ENCODE assay signal across 22 mouse cellular contexts in the genomic region with DNA sequence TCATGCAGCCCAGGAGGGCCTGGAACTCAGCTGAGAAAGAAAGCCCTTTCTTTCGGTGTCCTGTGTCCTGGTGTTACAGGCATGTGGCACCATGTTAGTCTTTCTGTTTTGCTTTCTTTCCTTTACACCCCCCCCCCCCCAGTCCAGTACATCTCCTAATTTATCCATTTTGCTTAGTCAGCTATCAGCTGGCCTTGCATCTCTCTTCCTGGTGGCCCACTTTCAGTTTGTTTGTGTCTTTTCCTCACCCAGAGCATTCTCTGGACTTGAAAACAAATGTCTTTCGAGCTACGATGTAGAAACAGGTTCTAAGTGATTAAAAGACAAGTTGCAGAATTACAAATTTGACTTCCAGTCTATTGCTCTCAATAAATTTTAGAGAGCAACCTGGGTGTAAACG. TPM values are rescaled to one million over a fixed set of nuclear protein-coding genes. Genes with fewer than 3 reads are reported as not detected.
A peak's percentile ranks its signal among the peaks of the same experiment; 100 is the strongest.
DNase-seq lines count a peak whose midpoint lies in the region; ATAC-seq and TF ChIP-seq lines count a peak whose summit lies in the region.
"Had no signal": no experiment of that assay in that cellular context is flagged by ENCODE, and none has a peak within 500 bp of the region (broad histone marks: within the 10 kb centered on the region; RNA-seq: fewer than 3 reads in every experiment).

No protein-coding gene starts in this region.

- 0 out of 2 replicates have a peak overlapping the region, but pooled peaks have one; percentile 84 for H3K4me2 ChIP-seq in heart, embryonic 11.5 days
- H3K4me2 ChIP-seq in heart, embryonic 12.5 days, result no peak overlapping the region
- H3K4me2 ChIP-seq in lung, embryonic 14.5 days, result peak overlapping the region; percentile 67; the same call in 1 of the 2 replicates
- H3K4me2 ChIP-seq in embryonic facial prominence, embryonic 14.5 days (ENCODE audit: low read depth, low read length), result 0 out of 2 replicates have a peak overlapping the region, but pooled peaks have one; percentile 63
- H3K4me2 ChIP-seq in limb, embryonic 13.5 days (replicated peaks), result 0 out of 2 replicates have a peak overlapping the region, but pooled peaks have one; percentile 77
- no peak overlapping the region for H3K4me2 ChIP-seq in midbrain, postnatal 0 days (ENCODE audit: low read depth, low read length, poor library complexity, severe bottlenecking)
- H3K4me2 ChIP-seq: forebrain, embryonic 12.5 days had no signal

- 80% methylated on average over 4 of the region's 4 CpGs for WGBS in heart, embryonic 11.5 days (ENCODE audit: insufficient replicate concordance)
- 80% methylated on average over 4 of the region's 4 CpGs for WGBS in heart, embryonic 12.5 days
- 83% methylated on average over 4 of the region's 4 CpGs for WGBS in lung, embryonic 14.5 days
- WGBS in embryonic facial prominence, embryonic 14.5 days, result 89% methylated on average over 4 of the region's 4 CpGs
- WGBS in limb, embryonic 13.5 days, result 92% methylated on average over 4 of the region's 4 CpGs
- 89% methylated on average over 4 of the region's 4 CpGs for WGBS in midbrain, postnatal 0 days

- ATAC-seq in heart, embryonic 11.5 days (replicated peaks; ENCODE audit: insufficient number of reproducible peaks, low FRiP score, low TSS enrichment), result no peak
- ATAC-seq in heart, embryonic 12.5 days (ENCODE audit: insufficient number of reproducible peaks, low FRiP score), result no peak
- ATAC-seq in lung, embryonic 14.5 days (ENCODE audit: insufficient read depth), result no peak
- no peak for ATAC-seq in embryonic facial prominence, embryonic 14.5 days (ENCODE audit: low read depth)
- ATAC-seq in limb, embryonic 13.5 days (ENCODE audit: low FRiP score, low read depth), result no peak
- no peak for ATAC-seq in midbrain, postnatal 0 days (ENCODE audit: low FRiP score)
- ATAC-seq: forebrain, embryonic 16.5 days; hindbrain, embryonic 16.5 days; inflammation-experienced regulatory T-cells, adult 6 months had no signal

- H3K27me3 ChIP-seq in heart, embryonic 11.5 days (ENCODE audit: control insufficient read depth, insufficient read depth, low read length), result no peaks in the 10 kb centered on the region
- H3K27me3 ChIP-seq in heart, embryonic 12.5 days (replicated peaks), result no peaks in the 10 kb centered on the region
- no peaks in the 10 kb centered on the region for H3K27me3 ChIP-seq in lung, embryonic 14.5 days (ENCODE audit: insufficient read depth, low read length)
- no peaks in the 10 kb centered on the region for H3K27me3 ChIP-seq in embryonic facial prominence, embryonic 14.5 days (replicated peaks; ENCODE audit: control insufficient read depth, insufficient read depth, low read length)
- H3K27me3 ChIP-seq in limb, embryonic 13.5 days, result no peaks in the 10 kb centered on the region
- H3K27me3 ChIP-seq in midbrain, postnatal 0 days (ENCODE audit: insufficient read depth, low read length), result no peaks in the 10 kb centered on the region
- H3K27me3 ChIP-seq: forebrain, embryonic 12.5 days; hindbrain, embryonic 12.5 days had no signal

- H3K36me3 ChIP-seq in heart, embryonic 11.5 days (ENCODE audit: control insufficient read depth, insufficient read depth, low read length), result peaks cover 17% of the 10 kb centered on the region
- H3K36me3 ChIP-seq in heart, embryonic 12.5 days, result peaks cover 24% of the 10 kb centered on the region
- peaks cover 29% of the 10 kb centered on the region for H3K36me3 ChIP-seq in lung, embryonic 14.5 days (ENCODE audit: insufficient read depth)
- H3K36me3 ChIP-seq in embryonic facial prominence, embryonic 14.5 days (ENCODE audit: control insufficient read depth, insufficient read depth, low read length), result peaks cover 29% of the 10 kb centered on the region
- peaks cover 36% of the 10 kb centered on the region for H3K36me3 ChIP-seq in limb, embryonic 13.5 days
- H3K36me3 ChIP-seq in midbrain, postnatal 0 days (ENCODE audit: insufficient read depth, low read length), result no peaks in the 10 kb centered on the region
- H3K36me3 ChIP-seq: G1E had no signal

- H3K9ac ChIP-seq in heart, embryonic 11.5 days (ENCODE audit: low read depth, low read length), result no peak overlapping the region
- no peak overlapping the region for H3K9ac ChIP-seq in heart, embryonic 12.5 days
- H3K9ac ChIP-seq in lung, embryonic 14.5 days, result no peak overlapping the region
- H3K9ac ChIP-seq in embryonic facial prominence, embryonic 14.5 days (ENCODE audit: low read depth, low read length), result no peak overlapping the region
- no peak overlapping the region for H3K9ac ChIP-seq in limb, embryonic 13.5 days
- H3K9ac ChIP-seq in midbrain, postnatal 0 days (replicated peaks; ENCODE audit: low read length, poor library complexity, severe bottlenecking), result no peak overlapping the region
- H3K9ac ChIP-seq: forebrain, embryonic 12.5 days; hindbrain, embryonic 12.5 days had no signal

- no peak overlapping the region for H3K27ac ChIP-seq in heart, embryonic 11.5 days (ENCODE audit: low read depth, low read length)
- no peak overlapping the region for H3K27ac ChIP-seq in heart, embryonic 12.5 days (ENCODE audit: poor library complexity, severe bottlenecking)
- no peak overlapping the region for H3K27ac ChIP-seq in lung, embryonic 14.5 days (ENCODE audit: low read depth)
- H3K27ac ChIP-seq in embryonic facial prominence, embryonic 14.5 days (replicated peaks; ENCODE audit: low read depth, low read length), result no peak overlapping the region
- H3K27ac ChIP-seq in limb, embryonic 13.5 days, result no peak overlapping the region
- no peak overlapping the region for H3K27ac ChIP-seq in midbrain, postnatal 0 days (ENCODE audit: low read depth, low read length)
- H3K27ac ChIP-seq: forebrain, embryonic 12.5 days; hindbrain, embryonic 12.5 days had no signal

- intact Hi-C loops in left cerebral cortex, postnatal 14 days (cut with DNase I), result loop anchor here (5.0 kb wide), 1 partner anchor 150 kb away; no protein-coding TSS in a partner anchor

- TF ChIP-seq CTCF in lung, embryonic 14.5 days (IDR thresholded peaks at IDR 0.05; ENCODE audit: low read depth), result no peak
- no peak for TF ChIP-seq CTCF in midbrain, postnatal 0 days (IDR thresholded peaks at IDR 0.05)

- DNase-seq in lung, embryonic 14.5 days, result no peak
- no peak for DNase-seq in lung, postnatal 14 days
- DNase-seq in embryonic facial prominence, embryonic 14.5 days (ENCODE audit: low spot score), result no peak
- no peak for DNase-seq in midbrain, postnatal 0 days (ENCODE audit: low spot score)
- no peak for DNase-seq in left cerebral cortex, postnatal 14 days (ENCODE audit: low spot score in 2 of 2)
- DNase-seq: adrenal gland, postnatal 10 days; cerebellum, adult 11 months; cerebellum, adult 9-10 months; cerebellum, postnatal 25 days; gastrocnemius, postnatal 36 days; heart, adult 11 months had no signal

- H3K9me3 ChIP-seq in heart, embryonic 11.5 days (replicated peaks; ENCODE audit: control insufficient read depth, low read length), result no peaks in the 10 kb centered on the region
- H3K9me3 ChIP-seq in heart, embryonic 12.5 days (replicated peaks), result no peaks in the 10 kb centered on the region
- no peaks in the 10 kb centered on the region for H3K9me3 ChIP-seq in lung, embryonic 14.5 days (ENCODE audit: low read depth, low read length)
- no peaks in the 10 kb centered on the region for H3K9me3 ChIP-seq in embryonic facial prominence, embryonic 14.5 days (ENCODE audit: control insufficient read depth, low read length)
- H3K9me3 ChIP-seq in limb, embryonic 13.5 days, result no peaks in the 10 kb centered on the region
- H3K9me3 ChIP-seq in midbrain, postnatal 0 days (ENCODE audit: low read length), result no peaks in the 10 kb centered on the region
- H3K9me3 ChIP-seq: forebrain, embryonic 12.5 days; G1E; hindbrain, embryonic 12.5 days had no signal

- no peak overlapping the region for H3K4me3 ChIP-seq in heart, embryonic 11.5 days (ENCODE audit: low read depth, low read length)
- H3K4me3 ChIP-seq in heart, embryonic 12.5 days, result no peak overlapping the region
- no peak overlapping the region for H3K4me3 ChIP-seq in lung, embryonic 14.5 days (ENCODE audit: low read depth, low read length)
- H3K4me3 ChIP-seq in embryonic facial prominence, embryonic 14.5 days (ENCODE audit: low read depth, low read length), result no peak overlapping the region
- H3K4me3 ChIP-seq in limb, embryonic 13.5 days, result no peak overlapping the region
- no peak overlapping the region for H3K4me3 ChIP-seq in midbrain, postnatal 0 days (ENCODE audit: low read depth, low read length)
- H3K4me3 ChIP-seq: forebrain, embryonic 12.5 days; hindbrain, embryonic 12.5 days had no signal

- peaks cover 18% of the 10 kb centered on the region for H3K4me1 ChIP-seq in heart, embryonic 11.5 days (ENCODE audit: control insufficient read depth, insufficient read depth, low read length)
- peaks cover 32% of the 10 kb centered on the region for H3K4me1 ChIP-seq in heart, embryonic 12.5 days (replicated peaks)
- H3K4me1 ChIP-seq in lung, embryonic 14.5 days (ENCODE audit: insufficient read depth), result 0 out of 2 replicates have a peak, but pooled peaks cover 5% of the 10 kb centered on the region
- H3K4me1 ChIP-seq in embryonic facial prominence, embryonic 14.5 days (ENCODE audit: control insufficient read depth, insufficient read depth, low read length), result peaks cover 15% of the 10 kb centered on the region
- H3K4me1 ChIP-seq in limb, embryonic 13.5 days, result peaks cover 14% of the 10 kb centered on the region
- no peaks in the 10 kb centered on the region for H3K4me1 ChIP-seq in midbrain, postnatal 0 days (ENCODE audit: insufficient read depth, low read length)

RNA-seq across cellular contexts. Expression of a gene that starts 8.9 kb away (rescaled TPM):
- polyA plus RNA-seq in heart, embryonic 11.5 days (2014; fragmentation: Nextera tagmentation; extraction: Ambion mirVana), result 90.7 and 95.8 TPM in 2 replicates
- polyA plus RNA-seq in heart, embryonic 12.5 days (2016; fragmentation: Nextera tagmentation; extraction: Ambion mirVana), result 83.0 and 84.3 TPM in 2 replicates
- polyA plus RNA-seq in lung, embryonic 14.5 days (2014; fragmentation: Nextera tagmentation; extraction: Ambion mirVana), result 92.3 and 99.7 TPM in 2 replicates
- 112 and 114 TPM in 2 replicates for polyA plus RNA-seq in embryonic facial prominence, embryonic 14.5 days (2014; fragmentation: Nextera tagmentation; extraction: Ambion mirVana)
- 96.8 and 99.7 TPM in 2 replicates for polyA plus RNA-seq in limb, embryonic 13.5 days (2015; fragmentation: Nextera tagmentation; extraction: Ambion mirVana)
- total RNA-seq in midbrain, postnatal 0 days (2014; rRNA removed), result 37.3 and 39.1 TPM in 2 replicates
- polyA plus RNA-seq in midbrain, postnatal 0 days (2015; fragmentation: Nextera tagmentation; extraction: Ambion mirVana), result 115 and 123 TPM in 2 replicates
- 10 to 100 TPM; 38.8 to 44.5 TPM for total RNA-seq in left cerebral cortex, postnatal 14 days (2021)

RNA-seq across cellular contexts. Expression of a gene that starts 9.0 kb away (rescaled TPM):
- polyA plus RNA-seq in heart, embryonic 11.5 days (2014; fragmentation: Nextera tagmentation; extraction: Ambion mirVana), result 16.6 and 21.8 TPM in 2 replicates
- 26.8 and 28.0 TPM in 2 replicates for polyA plus RNA-seq in heart, embryonic 12.5 days (2016; fragmentation: Nextera tagmentation; extraction: Ambion mirVana)
- polyA plus RNA-seq in lung, embryonic 14.5 days (2014; fragmentation: Nextera tagmentation; extraction: Ambion mirVana), result 17.9 and 19.3 TPM in 2 replicates
- 18.1 and 19.8 TPM in 2 replicates for polyA plus RNA-seq in embryonic facial prominence, embryonic 14.5 days (2014; fragmentation: Nextera tagmentation; extraction: Ambion mirVana)
- polyA plus RNA-seq in limb, embryonic 13.5 days (2015; fragmentation: Nextera tagmentation; extraction: Ambion mirVana), result 39.7 and 41.4 TPM in 2 replicates
- total RNA-seq in midbrain, postnatal 0 days (2014; rRNA removed), result 3.9 and 5.9 TPM in 2 replicates
- 17.4 and 18.5 TPM in 2 replicates for polyA plus RNA-seq in midbrain, postnatal 0 days (2015; fragmentation: Nextera tagmentation; extraction: Ambion mirVana)
- total RNA-seq in left cerebral cortex, postnatal 14 days (2021), result 1 to 10 TPM; 5.8 to 5.9 TPM

RNA-seq across cellular contexts. Expression of a gene that starts 9.0 kb away (rescaled TPM):
- 1,012 and 1,016 TPM in 2 replicates for polyA plus RNA-seq in heart, embryonic 11.5 days (2014; fragmentation: Nextera tagmentation; extraction: Ambion mirVana)
- polyA plus RNA-seq in heart, embryonic 12.5 days (2016; fragmentation: Nextera tagmentation; extraction: Ambion mirVana), result 771 and 793 TPM in 2 replicates
- polyA plus RNA-seq in lung, embryonic 14.5 days (2014; fragmentation: Nextera tagmentation; extraction: Ambion mirVana), result 1,714 and 1,910 TPM in 2 replicates
- 2,089 and 2,268 TPM in 2 replicates for polyA plus RNA-seq in embryonic facial prominence, embryonic 14.5 days (2014; fragmentation: Nextera tagmentation; extraction: Ambion mirVana)
- polyA plus RNA-seq in limb, embryonic 13.5 days (2015; fragmentation: Nextera tagmentation; extraction: Ambion mirVana), result 1,711 and 1,721 TPM in 2 replicates
- 2,807 and 2,947 TPM in 2 replicates for total RNA-seq in midbrain, postnatal 0 days (2014; rRNA removed)
- 773 and 821 TPM in 2 replicates for polyA plus RNA-seq in midbrain, postnatal 0 days (2015; fragmentation: Nextera tagmentation; extraction: Ambion mirVana)
- total RNA-seq in left cerebral cortex, postnatal 14 days (2021), result 100 to 1,000 TPM; 647 to 683 TPM

RNA-seq across cellular contexts. Expression of a gene that starts 20.9 kb away (rescaled TPM):
- 2.3 and 2.6 TPM in 2 replicates for polyA plus RNA-seq in heart, embryonic 11.5 days (2014; fragmentation: Nextera tagmentation; extraction: Ambion mirVana)
- polyA plus RNA-seq in heart, embryonic 12.5 days (2016; fragmentation: Nextera tagmentation; extraction: Ambion mirVana), result 2.3 TPM in 2 replicates
- polyA plus RNA-seq in lung, embryonic 14.5 days (2014; fragmentation: Nextera tagmentation; extraction: Ambion mirVana), result 5.4 and 6.5 TPM in 2 replicates
- polyA plus RNA-seq in embryonic facial prominence, embryonic 14.5 days (2014; fragmentation: Nextera tagmentation; extraction: Ambion mirVana), result 5.2 and 6.1 TPM in 2 replicates
- 10.9 and 12.5 TPM in 2 replicates for polyA plus RNA-seq in limb, embryonic 13.5 days (2015; fragmentation: Nextera tagmentation; extraction: Ambion mirVana)
- 0.77 and 1.6 TPM in 2 replicates for total RNA-seq in midbrain, postnatal 0 days (2014; rRNA removed)
- 1.2 and 1.7 TPM in 2 replicates for polyA plus RNA-seq in midbrain, postnatal 0 days (2015; fragmentation: Nextera tagmentation; extraction: Ambion mirVana)
- total RNA-seq in left cerebral cortex, postnatal 14 days (2021), result under 1 TPM in 1 of 2 experiments, not detected in 1; 0.23 TPM
- total RNA-seq: gastrocnemius, adult 18-20 months; heart, postnatal 25 days had no signal
- polyA plus RNA-seq: G1E; inflammation-experienced regulatory T-cells, adult 6 months had no signal

RNA-seq across cellular contexts. Expression of a gene that starts 25.5 kb away (rescaled TPM):
- 74.0 and 80.8 TPM in 2 replicates for polyA plus RNA-seq in heart, embryonic 11.5 days (2014; fragmentation: Nextera tagmentation; extraction: Ambion mirVana)
- 63.5 and 67.8 TPM in 2 replicates for polyA plus RNA-seq in heart, embryonic 12.5 days (2016; fragmentation: Nextera tagmentation; extraction: Ambion mirVana)
- polyA plus RNA-seq in lung, embryonic 14.5 days (2014; fragmentation: Nextera tagmentation; extraction: Ambion mirVana), result 85.2 and 85.3 TPM in 2 replicates
- polyA plus RNA-seq in embryonic facial prominence, embryonic 14.5 days (2014; fragmentation: Nextera tagmentation; extraction: Ambion mirVana), result 88.1 and 90.9 TPM in 2 replicates
- polyA plus RNA-seq in limb, embryonic 13.5 days (2015; fragmentation: Nextera tagmentation; extraction: Ambion mirVana), result 102 and 103 TPM in 2 replicates
- 73.0 and 75.3 TPM in 2 replicates for total RNA-seq in midbrain, postnatal 0 days (2014; rRNA removed)
- 60.3 and 62.4 TPM in 2 replicates for polyA plus RNA-seq in midbrain, postnatal 0 days (2015; fragmentation: Nextera tagmentation; extraction: Ambion mirVana)
- 10 to 100 TPM; 50.5 to 51.9 TPM for total RNA-seq in left cerebral cortex, postnatal 14 days (2021)

Comparison
In these comparisons a context has a peak if more than half of its experiments do, and no peak if none do; other contexts are left out.
1. H3K4me2 ChIP-seq: peak in heart, embryonic 11.5 days (single experiment), lung, embryonic 14.5 days (single experiment), embryonic facial prominence, embryonic 14.5 days (single experiment) and limb, embryonic 13.5 days (single experiment); none in heart, embryonic 12.5 days (single experiment) and midbrain, postnatal 0 days (single experiment).